Mouse (Mus musculus) bone marrow, adult 2 months (tissue): ENCODE data around the gene Gm10577.

Experiments used
- CTCF ChIP-seq: fragments of 200-500 bp; IDR thresholded peaks from 2 replicates; pipeline ENCODE4 v1.5.1; 2011; ENCODE audit warnings: low read length, control low read depth; ENCODE audit not compliant: control insufficient read depth, insufficient read depth
- POLR2A ChIP-seq: fragments of 200-500 bp; IDR thresholded peaks from 2 replicates; pipeline ENCODE4 v1.6.1; 2011; ENCODE audit warnings: low read depth, mild to moderate bottlenecking, control low read depth, low read length, borderline replicate concordance; ENCODE audit not compliant: control insufficient read depth

- TF ChIP-seq POLR2A (no peak), CTCF (no peak)
Measured at GRCm38 (mm10) chr4:101033047-101033446, 12.6 kb upstream of the Gm10577 start.
